Mouse (Mus musculus) megakaryocyte, embryonic 14.5 days (primary cell): ENCODE measurements at regions not wholly inside any gene's neighbourhood (a gene's known extent, or its start where the extent isn't known, plus 50 kb on each side); places are given as distances from the start of the nearest gene placed in this dataset.

Experiments used
- FLI1 ChIP-seq: IDR thresholded peaks from 2 replicates; pipeline ENCODE4 v1.6.1; 2012; ENCODE audit warnings: low read length, inconsistent platforms, mixed read lengths
- GATA1 ChIP-seq: IDR thresholded peaks from 3 replicates; pipeline ENCODE4 v1.6.1; 2012; ENCODE audit warnings: mixed read lengths, low read length, inconsistent platforms, borderline replicate concordance

DNA sequence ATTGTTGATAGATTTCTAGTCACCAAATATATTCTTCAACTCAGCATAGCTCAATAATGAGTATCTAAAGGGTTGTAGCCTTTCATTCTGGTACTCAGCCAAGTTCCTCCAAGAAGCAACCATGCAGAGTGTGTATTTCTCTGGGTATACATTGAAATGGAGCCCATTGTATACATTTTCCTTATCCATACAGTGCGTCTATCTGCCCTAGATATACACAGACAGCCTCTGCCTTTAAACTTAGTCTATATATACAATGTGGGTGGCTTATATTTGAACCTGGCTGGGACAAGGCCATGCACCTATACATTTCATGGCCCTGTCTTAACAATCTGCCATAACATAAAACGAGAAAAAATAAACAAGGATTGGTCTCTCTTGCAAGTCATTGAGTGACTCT, 121.6 kb upstream of the Plxna2 start:
- TF ChIP-seq GATA1 (no peak), FLI1 (no peak)
